Mouse (Mus musculus): ENCODE measurements around the gene Slc6a4. TPM values are rescaled to one million over a fixed set of nuclear protein-coding genes. Genes with fewer than 3 reads are reported as not detected.

Gene Slc6a4
- polyA plus RNA-seq, 1 experiment from 2014 or later: 1.5 TPM

- no peaks in the 10 kb centered on the region for H3K4me1 ChIP-seq (replicated peaks; ENCODE audit: control insufficient read depth, insufficient read depth, low read length)
- H3K27me3 ChIP-seq (ENCODE audit: control insufficient read depth, insufficient read depth, low read depth, low read length): no peaks in the 10 kb centered on the region
- H3K4me3 ChIP-seq (ENCODE audit: low read length): no peak overlapping the region
- no peak overlapping the region for H3K4me2 ChIP-seq (ENCODE audit: low read depth, low read length)
- peaks cover 26% of the 10 kb centered on the region for H3K36me3 ChIP-seq (ENCODE audit: control insufficient read depth, insufficient read depth, low read length)
- no peak overlapping the region for H3K27ac ChIP-seq (ENCODE audit: low read length)
- H3K9ac ChIP-seq (ENCODE audit: low read length): no peak overlapping the region
- WGBS: 60% methylated on average over 5 of the region's 5 CpGs
- no peak for ATAC-seq (ENCODE audit: low read depth)
- H3K9me3 ChIP-seq (ENCODE audit: control insufficient read depth, low read length): no peaks in the 10 kb centered on the region
Observed at GRCm38 (mm10) chr11:76990839-76991238, 7.6 kb upstream of the Slc6a4 start.

- Histone ChIP-seq H3K9ac (ENCODE audit: low read length) (no peak overlapping the region), H3K27ac (ENCODE audit: low read length) (no peak overlapping the region), H3K4me1 (replicated peaks; ENCODE audit: control insufficient read depth, insufficient read depth, low read length) (peaks cover 2% of the 10 kb centered on the region; the same call in 1 of the 2 replicates), H3K27me3 (ENCODE audit: control insufficient read depth, insufficient read depth, low read depth, low read length) (peaks cover 10% of the 10 kb centered on the region; the same call in 1 of the 2 replicates), H3K4me3 (ENCODE audit: low read length) (no peak overlapping the region), H3K9me3 (ENCODE audit: control insufficient read depth, low read length) (no peaks in the 10 kb centered on the region), H3K36me3 (ENCODE audit: control insufficient read depth, insufficient read depth, low read length) (peaks cover 7% of the 10 kb centered on the region; the same call in 1 of the 2 replicates), H3K4me2 (ENCODE audit: low read depth, low read length) (no peak overlapping the region)
- WGBS: 24% methylated on average over 4 of the region's 4 CpGs
- ATAC-seq (ENCODE audit: low read depth): no peak
Observed at GRCm38 (mm10) chr11:76992886-76993285, 5.5 kb upstream of the Slc6a4 start.

GRCm38 (mm10) chr11:76995966-76996672, 2.3 kb upstream of the Slc6a4 start:
- Histone ChIP-seq H3K36me3 (ENCODE audit: control insufficient read depth, insufficient read depth, low read length) (no peaks in the 10 kb centered on the region), H3K4me1 (replicated peaks; ENCODE audit: control insufficient read depth, insufficient read depth, low read length) (peaks cover 2% of the 10 kb centered on the region; the same call in 1 of the 2 replicates), H3K9ac (ENCODE audit: low read length) (no peak overlapping the region), H3K27me3 (ENCODE audit: control insufficient read depth, insufficient read depth, low read depth, low read length) (peaks cover 32% of the 10 kb centered on the region), H3K4me3 (ENCODE audit: low read length) (no peak overlapping the region), H3K27ac (ENCODE audit: low read length) (no peak overlapping the region), H3K9me3 (ENCODE audit: control insufficient read depth, low read length) (no peaks in the 10 kb centered on the region), H3K4me2 (ENCODE audit: low read depth, low read length) (0 out of 2 replicates have a peak overlapping the region, but pooled peaks have one; percentile 9)
- ATAC-seq (ENCODE audit: low read depth): no peak
- 39% methylated on average over 20 of the region's 20 CpGs for WGBS

- under 1% methylated on average over 21 of the region's 21 CpGs for WGBS
- Histone ChIP-seq H3K4me1 (replicated peaks; ENCODE audit: control insufficient read depth, insufficient read depth, low read length) (peaks cover 2% of the 10 kb centered on the region; the same call in 1 of the 2 replicates), H3K4me3 (ENCODE audit: low read length) (peak overlapping the region; percentile 55), H3K9ac (ENCODE audit: low read length) (peak overlapping the region; percentile 52; the same call in 1 of the 2 replicates), H3K27ac (ENCODE audit: low read length) (no peak overlapping the region), H3K36me3 (ENCODE audit: control insufficient read depth, insufficient read depth, low read length) (no peaks in the 10 kb centered on the region), H3K27me3 (ENCODE audit: control insufficient read depth, insufficient read depth, low read depth, low read length) (peaks cover 33% of the 10 kb centered on the region), H3K9me3 (ENCODE audit: control insufficient read depth, low read length) (no peaks in the 10 kb centered on the region), H3K4me2 (ENCODE audit: low read depth, low read length) (peak overlapping the region; percentile 89)
- ATAC-seq (ENCODE audit: low read depth): peak; percentile 71
Observed at GRCm38 (mm10) chr11:76997305-76997704, 1.1 kb upstream of the Slc6a4 start.

GRCm38 (mm10) chr11:76998705-76999226, 363 bp downstream of the Slc6a4 start:
- Histone ChIP-seq H3K27me3 (ENCODE audit: control insufficient read depth, insufficient read depth, low read depth, low read length) (peaks cover 33% of the 10 kb centered on the region), H3K4me3 (ENCODE audit: low read length) (peak overlapping the region; percentile 55), H3K36me3 (ENCODE audit: control insufficient read depth, insufficient read depth, low read length) (no peaks in the 10 kb centered on the region), H3K9me3 (ENCODE audit: control insufficient read depth, low read length) (no peaks in the 10 kb centered on the region), H3K9ac (ENCODE audit: low read length) (peak overlapping the region; percentile 47; the same call in 1 of the 2 replicates), H3K4me2 (ENCODE audit: low read depth, low read length) (peak overlapping the region; percentile 89), H3K27ac (ENCODE audit: low read length) (no peak overlapping the region), H3K4me1 (replicated peaks; ENCODE audit: control insufficient read depth, insufficient read depth, low read length) (peaks cover 2% of the 10 kb centered on the region; the same call in 1 of the 2 replicates)
- WGBS: 8% methylated on average over 24 of the region's 24 CpGs
- ATAC-seq (ENCODE audit: low read depth): no peak

- H3K9ac ChIP-seq (ENCODE audit: low read length): no peak overlapping the region
- H3K9me3 ChIP-seq (ENCODE audit: control insufficient read depth, low read length): no peaks in the 10 kb centered on the region
- no peak overlapping the region for H3K4me2 ChIP-seq (ENCODE audit: low read depth, low read length)
- 54% methylated on average over 5 of the region's 5 CpGs for WGBS
- H3K4me3 ChIP-seq (ENCODE audit: low read length): no peak overlapping the region
- peaks cover 33% of the 10 kb centered on the region for H3K27me3 ChIP-seq (ENCODE audit: control insufficient read depth, insufficient read depth, low read depth, low read length)
- no peak overlapping the region for H3K27ac ChIP-seq (ENCODE audit: low read length)
- ATAC-seq (ENCODE audit: low read depth): no peak
- H3K36me3 ChIP-seq (ENCODE audit: control insufficient read depth, insufficient read depth, low read length): no peaks in the 10 kb centered on the region
- peaks cover 2% of the 10 kb centered on the region; the same call in 1 of the 2 replicates for H3K4me1 ChIP-seq (replicated peaks; ENCODE audit: control insufficient read depth, insufficient read depth, low read length)
Observed at GRCm38 (mm10) chr11:77000741-77001140, 2.3 kb downstream of the Slc6a4 start.

GRCm38 (mm10) chr11:77002361-77002760, 4.0 kb downstream of the Slc6a4 start:
- Histone ChIP-seq H3K4me1 (replicated peaks; ENCODE audit: control insufficient read depth, insufficient read depth, low read length) (peaks cover 2% of the 10 kb centered on the region; the same call in 1 of the 2 replicates), H3K36me3 (ENCODE audit: control insufficient read depth, insufficient read depth, low read length) (no peaks in the 10 kb centered on the region), H3K27ac (ENCODE audit: low read length) (no peak overlapping the region), H3K27me3 (ENCODE audit: control insufficient read depth, insufficient read depth, low read depth, low read length) (peaks cover 24% of the 10 kb centered on the region), H3K9ac (ENCODE audit: low read length) (no peak overlapping the region), H3K4me2 (ENCODE audit: low read depth, low read length) (no peak overlapping the region), H3K4me3 (ENCODE audit: low read length) (no peak overlapping the region), H3K9me3 (ENCODE audit: control insufficient read depth, low read length) (no peaks in the 10 kb centered on the region)
- ATAC-seq (ENCODE audit: low read depth): no peak
- 55% methylated on average over 1 of the region's 1 CpGs for WGBS

- peaks cover 3% of the 10 kb centered on the region; the same call in 1 of the 2 replicates for H3K27me3 ChIP-seq (ENCODE audit: control insufficient read depth, insufficient read depth, low read depth, low read length)
- no peaks in the 10 kb centered on the region for H3K4me1 ChIP-seq (replicated peaks; ENCODE audit: control insufficient read depth, insufficient read depth, low read length)
- H3K9ac ChIP-seq (ENCODE audit: low read length): no peak overlapping the region
- no peak overlapping the region for H3K27ac ChIP-seq (ENCODE audit: low read length)
- no peak overlapping the region for H3K4me3 ChIP-seq (ENCODE audit: low read length)
- no peaks in the 10 kb centered on the region for H3K9me3 ChIP-seq (ENCODE audit: control insufficient read depth, low read length)
- ATAC-seq (ENCODE audit: low read depth): no peak
- no peak overlapping the region for H3K4me2 ChIP-seq (ENCODE audit: low read depth, low read length)
- 50% methylated on average over 4 of the region's 4 CpGs for WGBS
- no peaks in the 10 kb centered on the region for H3K36me3 ChIP-seq (ENCODE audit: control insufficient read depth, insufficient read depth, low read length)
Observed at GRCm38 (mm10) chr11:77005881-77006280, 7.5 kb downstream of the Slc6a4 start.

GRCm38 (mm10) chr11:77006616-77007015, 8.2 kb downstream of the Slc6a4 start:
- Histone ChIP-seq H3K27ac (ENCODE audit: low read length) (no peak overlapping the region), H3K9ac (ENCODE audit: low read length) (no peak overlapping the region), H3K27me3 (ENCODE audit: control insufficient read depth, insufficient read depth, low read depth, low read length) (no peaks in the 10 kb centered on the region), H3K36me3 (ENCODE audit: control insufficient read depth, insufficient read depth, low read length) (no peaks in the 10 kb centered on the region), H3K4me1 (replicated peaks; ENCODE audit: control insufficient read depth, insufficient read depth, low read length) (no peaks in the 10 kb centered on the region), H3K9me3 (ENCODE audit: control insufficient read depth, low read length) (no peaks in the 10 kb centered on the region), H3K4me2 (ENCODE audit: low read depth, low read length) (no peak overlapping the region), H3K4me3 (ENCODE audit: low read length) (no peak overlapping the region)
- whole genome bisulfite sequencing: 40% methylated on average over 6 of the region's 6 CpGs
- ATAC-seq (ENCODE audit: low read depth): no peak
